Mouse (Mus musculus) forebrain, embryonic 14.5 days (tissue): ENCODE results near the gene B230219D22Rik. TPM values are rescaled to one million over a fixed set of nuclear protein-coding genes. Genes with fewer than 3 reads are reported as not detected.
A peak's percentile ranks its signal among the peaks of the same experiment; 100 is the strongest.

Source experiments
- ATAC-seq: fragments of 200-750 bp; cut with Nextera tagmentation; 2 replicates; pipeline ENCODE4 v1.8.0; 2017; ENCODE audit warnings: mild to moderate bottlenecking, moderate library complexity
- DNase-seq: peaks from one replicate; pipeline ENCODE4 v3.0.0-alpha.2; 2015; ENCODE audit warnings: low spot score
- H3K27ac ChIP-seq: fragments of 300-500 bp; sonication (generic); 2 replicates; pipeline ENCODE4 v1.5.1; 2014; ENCODE audit warnings: low read depth, mild to moderate bottlenecking, control low read depth, low read length, moderate library complexity
- H3K27me3 ChIP-seq: fragments of 300-500 bp; sonication (generic); replicated peaks from 2 replicates; pipeline ENCODE4 v1.6.1; 2014; ENCODE audit warnings: low read length, control low read depth, mixed read lengths; ENCODE audit not compliant: control insufficient read depth, insufficient read depth
- H3K36me3 ChIP-seq: fragments of 300-500 bp; sonication (generic); 2 replicates; pipeline ENCODE4 v1.6.1; 2014; ENCODE audit warnings: low read length, control low read depth; ENCODE audit not compliant: control insufficient read depth, insufficient read depth
- H3K4me1 ChIP-seq: fragments of 300-500 bp; sonication (generic); 2 replicates; pipeline ENCODE4 v1.6.1; 2014; ENCODE audit warnings: antibody characterized with exemption, low read length, control low read depth; ENCODE audit not compliant: control insufficient read depth, insufficient read depth
- H3K4me2 ChIP-seq: fragments of 300-500 bp; sonication (generic); 2 replicates; pipeline ENCODE4 v1.6.1; 2014; ENCODE audit warnings: mild to moderate bottlenecking, control low read depth, low read length
- H3K4me3 ChIP-seq: fragments of 300-500 bp; sonication (generic); 2 replicates; pipeline ENCODE4 v1.5.1; 2014; ENCODE audit warnings: low read depth, low read length, control low read depth
- H3K9ac ChIP-seq: fragments of 300-500 bp; sonication (generic); 2 replicates; pipeline ENCODE4 v1.6.1; 2014; ENCODE audit warnings: mild to moderate bottlenecking, low read length, control low read depth, moderate library complexity
- H3K9me3 ChIP-seq: fragments of 300-500 bp; sonication (generic); replicated peaks from 2 replicates; pipeline ENCODE4 v1.6.1; 2016; ENCODE audit warnings: low read length, control low read depth, mixed read lengths; ENCODE audit not compliant: control insufficient read depth
- WGBS: fragments of 180-500 bp; shearing (Covaris S2); extraction: QIAGEN DNeasy Blood & Tissue Kit; methylation state at CpG from one replicate; pipeline ENCODE4 v1.1.7; 2014; 5-methylcytosine and 5-hydroxymethylcytosine counted together
- polyA plus RNA-seq: library from polyadenylated mRNA; unstranded; fragments of >200 nt; fragmentation: Nextera tagmentation; extraction: Ambion mirVana; gene quantifications from 2 replicates; pipeline ENCODE4 v1.2.1, GENCODE M21; 2014

The B230219D22Rik gene
- polyA plus RNA-seq, 1 experiment from 2014 or later, result 56.4 TPM

DNA sequence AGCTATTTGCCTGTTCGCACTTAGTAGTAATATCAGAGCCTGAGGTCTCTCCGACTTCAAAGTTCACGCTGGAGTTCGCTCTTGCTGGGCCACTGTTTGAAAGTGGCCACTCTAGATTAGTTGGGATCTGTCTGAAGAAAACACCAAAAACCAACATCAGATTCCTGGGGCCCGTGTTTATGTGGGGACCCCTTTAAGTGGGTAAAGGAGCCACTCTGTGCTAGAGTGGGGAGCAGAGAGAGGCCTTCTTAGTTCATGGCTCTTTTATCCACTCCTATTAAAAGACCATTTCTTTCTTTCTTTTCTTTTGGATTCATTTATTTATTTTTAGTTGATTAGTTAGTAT lies 22.2 kb downstream of the B230219D22Rik start:
- 3% methylated on average over 5 of the region's 5 CpGs for WGBS
- DNase-seq (no peak), ATAC-seq (no peak; the same call in none of the 2 replicates)
- no peaks in the 10 kb centered on the region for H3K27me3 ChIP-seq
- H3K4me3 ChIP-seq, result peak overlapping the region; percentile 91
- peak overlapping the region; percentile 51 for H3K4me2 ChIP-seq
- H3K4me1 ChIP-seq, result peaks cover 9% of the 10 kb centered on the region; the same call in 1 of the 2 replicates
- H3K27ac ChIP-seq, result peak overlapping the region; percentile 94
- H3K36me3 ChIP-seq, result peaks cover 22% of the 10 kb centered on the region
- no peaks in the 10 kb centered on the region for H3K9me3 ChIP-seq
- H3K9ac ChIP-seq, result peak overlapping the region; percentile 96

DNA sequence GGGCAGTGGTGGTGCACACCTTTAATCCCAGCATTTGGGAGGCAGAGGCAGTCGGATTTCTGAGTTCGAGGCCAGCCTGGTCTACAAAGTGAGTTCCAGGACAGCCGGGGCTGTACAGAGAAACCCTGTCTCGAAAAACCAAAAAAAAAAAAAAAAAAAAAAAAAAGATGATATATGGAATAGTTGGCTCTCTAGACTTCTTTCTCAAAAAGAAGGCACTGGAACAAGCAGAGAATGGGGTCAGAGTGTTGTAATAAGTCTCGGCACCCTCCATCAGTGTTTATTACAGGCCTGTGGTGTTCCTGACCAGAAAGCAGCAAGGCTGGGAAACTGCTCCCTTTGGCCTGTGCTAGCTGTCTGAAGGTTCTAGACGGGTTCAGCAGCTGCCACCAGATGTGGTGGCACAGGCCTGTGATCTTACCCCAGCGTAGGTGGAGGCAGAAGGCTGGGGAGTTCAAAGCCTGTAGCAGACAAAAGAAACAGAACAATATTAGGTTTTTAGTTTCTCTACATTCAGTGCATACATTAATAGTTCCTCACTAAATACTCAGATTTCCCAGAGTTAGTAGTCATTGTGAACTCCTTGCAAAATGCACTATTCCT lies 23.1 kb downstream of the B230219D22Rik start:
- WGBS, result 89% methylated on average over 7 of the region's 7 CpGs

DNA sequence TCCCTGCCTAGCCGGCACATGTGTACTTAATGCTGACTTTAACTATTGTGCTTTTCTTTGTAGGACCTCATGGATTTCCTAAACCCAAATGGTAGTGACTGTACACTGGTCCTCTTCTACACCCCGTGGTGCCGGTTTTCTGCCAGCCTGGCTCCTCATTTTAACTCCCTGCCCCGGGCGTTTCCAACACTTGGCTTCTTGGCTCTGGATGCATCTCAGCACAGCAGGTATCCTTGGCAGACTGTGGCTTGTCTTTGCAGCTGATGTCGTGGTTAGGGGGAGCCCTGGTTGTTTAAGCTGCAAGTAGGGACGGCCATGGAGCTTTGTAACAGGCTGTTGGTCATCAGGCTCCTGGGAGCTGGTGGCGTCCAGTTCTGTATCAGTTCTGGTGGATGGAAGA lies 28.6 kb downstream of the B230219D22Rik start:
- no peak for ATAC-seq
- H3K4me2 ChIP-seq, result no peak overlapping the region
- no peak for DNase-seq
- H3K9me3 ChIP-seq, result no peaks in the 10 kb centered on the region
- 78% methylated on average over 8 of the region's 8 CpGs for WGBS
- H3K27me3 ChIP-seq, result no peaks in the 10 kb centered on the region
- H3K9ac ChIP-seq, result no peak overlapping the region
- H3K27ac ChIP-seq, result no peak overlapping the region
- H3K4me3 ChIP-seq, result no peak overlapping the region
- H3K4me1 ChIP-seq, result no peaks in the 10 kb centered on the region
- H3K36me3 ChIP-seq, result peaks cover 72% of the 10 kb centered on the region

More for the DNA sequence above, 23.1 kb downstream of the B230219D22Rik start:
- no peak overlapping the region; the same call in 1 of the 2 replicates for H3K9ac ChIP-seq
- no peak for ATAC-seq
- H3K4me1 ChIP-seq, result peaks cover 9% of the 10 kb centered on the region; the same call in 1 of the 2 replicates
- no peaks in the 10 kb centered on the region for H3K27me3 ChIP-seq
- no peak for DNase-seq
- H3K4me3 ChIP-seq, result peak overlapping the region; percentile 91; the same call in 1 of the 2 replicates
- no peak overlapping the region for H3K27ac ChIP-seq
- no peaks in the 10 kb centered on the region for H3K9me3 ChIP-seq
- H3K36me3 ChIP-seq, result peaks cover 23% of the 10 kb centered on the region
- H3K4me2 ChIP-seq, result peak overlapping the region; percentile 51; the same call in 1 of the 2 replicates

DNA sequence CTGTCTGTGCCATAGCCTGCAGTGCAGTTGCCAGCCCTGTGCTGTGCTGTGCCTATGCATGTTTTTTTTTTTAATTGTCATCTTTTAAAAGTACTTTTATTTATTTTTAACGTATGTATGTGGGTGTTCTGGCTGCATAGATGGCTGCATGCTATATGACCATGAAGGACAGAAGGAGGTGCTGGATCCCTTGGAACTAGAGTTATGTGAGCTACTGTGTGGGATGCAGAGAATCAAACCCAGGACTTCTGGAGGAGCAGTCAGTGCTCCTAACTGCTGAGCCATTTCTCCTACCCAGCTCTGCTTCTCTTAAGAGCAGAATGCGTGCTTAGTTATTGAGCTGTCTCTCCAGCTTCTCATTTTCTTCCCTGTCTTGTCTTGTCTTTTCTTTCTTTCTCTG lies 29.1 kb downstream of the B230219D22Rik start:
- ATAC-seq (no peak), DNase-seq (no peak)
- Histone ChIP-seq H3K27ac (no peak overlapping the region), H3K9me3 (no peaks in the 10 kb centered on the region), H3K27me3 (no peaks in the 10 kb centered on the region), H3K4me1 (no peaks in the 10 kb centered on the region), H3K9ac (no peak overlapping the region), H3K36me3 (peaks cover 72% of the 10 kb centered on the region), H3K4me2 (no peak overlapping the region), H3K4me3 (no peak overlapping the region)
- WGBS, result 92% methylated on average over 2 of the region's 2 CpGs

DNA sequence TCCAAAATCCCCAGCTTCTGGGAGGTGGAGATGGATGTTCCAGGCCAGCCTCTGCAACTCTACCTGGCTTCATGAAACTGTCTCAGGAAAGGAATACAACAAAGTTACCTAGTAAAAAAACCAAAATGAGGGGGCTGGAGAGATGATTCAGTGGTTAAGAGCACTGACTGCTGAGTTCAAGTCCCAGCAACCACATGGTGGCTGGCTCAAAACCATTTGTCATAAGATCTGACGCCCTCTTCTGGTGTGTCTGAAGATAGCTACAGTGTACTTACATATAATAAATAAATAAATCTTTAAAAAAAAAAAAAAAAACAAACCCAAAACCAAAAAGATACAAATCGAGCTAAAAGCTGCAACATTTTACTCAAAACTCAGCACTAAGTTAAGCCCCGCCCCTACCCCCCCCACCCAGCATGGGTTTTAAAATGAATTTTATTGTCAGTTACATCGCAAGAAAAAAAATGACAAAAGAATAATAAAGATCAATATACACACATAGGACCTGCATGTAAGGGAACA lies 33.7 kb downstream of the B230219D22Rik start:
- peaks cover 4% of the 10 kb centered on the region; the same call in 1 of the 2 replicates for H3K4me1 ChIP-seq
- no peaks in the 10 kb centered on the region for H3K27me3 ChIP-seq
- peak overlapping the region; percentile 53 for H3K4me3 ChIP-seq
- H3K9ac ChIP-seq, result peak overlapping the region; percentile 68
- H3K4me2 ChIP-seq, result peak overlapping the region; percentile 62
- DNase-seq (no peak), ATAC-seq (no peak)
- peaks cover 42% of the 10 kb centered on the region for H3K36me3 ChIP-seq
- H3K27ac ChIP-seq, result peak overlapping the region; percentile 95
- WGBS, result 6% methylated on average over 4 of the region's 4 CpGs
- H3K9me3 ChIP-seq, result no peaks in the 10 kb centered on the region

DNA sequence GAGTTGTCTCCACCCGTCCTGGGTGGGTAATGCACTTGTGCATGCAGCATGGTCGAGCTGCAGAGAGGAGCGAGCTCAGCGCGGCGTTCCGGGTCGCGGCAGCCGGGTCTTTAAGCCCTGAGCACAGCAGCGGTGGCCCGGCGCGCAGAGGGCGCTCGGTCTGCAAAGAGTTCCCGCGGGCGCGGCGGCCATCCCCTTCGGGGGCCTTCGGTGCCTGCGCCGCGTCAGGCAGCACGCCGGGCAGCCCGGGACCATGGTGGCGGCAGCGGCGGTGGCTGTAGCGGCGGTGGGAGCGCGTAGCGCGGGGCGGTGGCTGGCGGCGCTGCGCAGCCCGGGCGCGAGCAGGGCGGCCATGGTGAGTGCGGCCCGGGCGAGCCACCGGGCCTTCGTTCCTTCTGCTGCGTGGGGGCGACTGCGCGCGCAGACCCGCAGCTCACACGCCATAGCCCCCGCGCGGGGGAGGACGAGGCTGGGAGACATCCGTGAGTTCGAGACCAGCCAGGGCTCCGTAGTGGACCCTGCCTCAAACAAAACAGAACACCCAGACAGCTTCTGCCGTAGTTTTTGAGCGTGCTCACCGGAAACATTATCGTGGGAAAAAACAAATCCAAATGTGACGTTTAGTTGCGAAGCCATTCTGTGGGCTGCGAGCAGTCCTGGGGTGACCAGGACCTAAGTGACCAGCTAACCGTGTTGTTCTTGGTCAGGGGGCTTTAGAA lies 34.4 kb downstream of the B230219D22Rik start, which contains the start of gene Pcbd2:
Pcbd2 (plus strand) TSS at position 249 of the 719 bp plus-strand sequence.
- peaks cover 37% of the 10 kb centered on the region for H3K36me3 ChIP-seq
- ATAC-seq (peak; percentile 93), DNase-seq (peak; percentile 87)
- H3K27me3 ChIP-seq, result no peaks in the 10 kb centered on the region
- H3K4me2 ChIP-seq, result peak within 1 kb of the TSS; percentile 62
- H3K4me3 ChIP-seq, result peak within 1 kb of the TSS; percentile 53
- no peaks in the 10 kb centered on the region for H3K9me3 ChIP-seq
- peak within 1 kb of the TSS; percentile 68 for H3K9ac ChIP-seq
- H3K4me1 ChIP-seq, result peaks cover 4% of the 10 kb centered on the region; the same call in 1 of the 2 replicates
- WGBS, result under 1% methylated on average over 67 of the region's 73 CpGs
- H3K27ac ChIP-seq, result peak within 1 kb of the TSS; percentile 95

DNA sequence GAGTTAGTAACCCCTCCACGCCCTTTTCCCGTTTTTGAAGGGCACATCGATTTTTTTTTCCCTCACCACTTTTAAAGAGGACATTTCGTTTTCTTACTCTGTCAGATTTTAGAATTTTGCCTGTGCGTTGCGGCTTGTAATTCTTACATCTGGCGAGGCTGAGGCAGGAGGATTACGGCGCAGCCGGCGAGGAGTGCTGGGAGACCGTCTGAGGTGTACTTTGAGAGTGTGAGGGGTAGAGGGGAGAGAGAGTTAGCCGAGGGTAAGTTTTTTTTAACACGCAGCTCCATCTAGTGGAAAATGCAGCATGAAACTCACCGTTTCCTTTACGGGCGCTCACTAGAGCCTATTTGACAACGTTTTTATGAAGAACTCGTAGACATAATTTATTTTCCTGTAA lies 34.9 kb downstream of the B230219D22Rik start:
- 6% methylated on average over 19 of the region's 19 CpGs for WGBS
- H3K4me3 ChIP-seq, result peak overlapping the region; percentile 53
- DNase-seq (peak; percentile 87), ATAC-seq (peak; percentile 77)
- H3K9me3 ChIP-seq, result no peaks in the 10 kb centered on the region
- H3K4me2 ChIP-seq, result peak overlapping the region; percentile 62
- peaks cover 4% of the 10 kb centered on the region; the same call in 1 of the 2 replicates for H3K4me1 ChIP-seq
- H3K27ac ChIP-seq, result peak overlapping the region; percentile 95; the same call in 1 of the 2 replicates
- peak overlapping the region; percentile 68 for H3K9ac ChIP-seq
- H3K27me3 ChIP-seq, result no peaks in the 10 kb centered on the region
- H3K36me3 ChIP-seq, result peaks cover 34% of the 10 kb centered on the region

DNA sequence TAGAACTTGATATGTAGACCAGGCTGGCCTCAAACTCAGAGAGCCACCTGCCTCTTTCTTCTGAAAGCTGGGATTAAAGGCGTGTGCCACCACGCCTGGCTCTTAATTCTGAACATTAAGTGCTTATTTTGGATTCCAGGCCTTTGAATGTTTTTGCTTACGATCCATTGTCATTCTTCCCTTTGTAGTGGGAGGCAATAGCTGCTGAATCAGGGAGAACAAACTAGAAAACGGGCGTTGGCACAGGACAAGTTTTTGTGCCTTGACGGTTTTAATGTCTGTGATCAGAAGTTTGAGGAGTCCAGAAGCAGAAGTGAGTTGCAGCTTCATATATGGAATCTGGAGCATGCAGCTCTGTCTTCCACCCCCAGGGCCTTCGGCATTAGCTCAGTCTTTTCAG lies 37.8 kb downstream of the B230219D22Rik start:
- no peak overlapping the region for H3K4me3 ChIP-seq
- 84% methylated on average over 7 of the region's 7 CpGs for WGBS
- DNase-seq, result no peak
- H3K9ac ChIP-seq, result no peak overlapping the region
- no peaks in the 10 kb centered on the region for H3K27me3 ChIP-seq
- peaks cover 4% of the 10 kb centered on the region; the same call in 1 of the 2 replicates for H3K4me1 ChIP-seq
- H3K9me3 ChIP-seq, result no peaks in the 10 kb centered on the region
- peaks cover 7% of the 10 kb centered on the region for H3K36me3 ChIP-seq
- no peak overlapping the region for H3K27ac ChIP-seq
- no peak overlapping the region for H3K4me2 ChIP-seq
- ATAC-seq, result no peak
